Mouse (Mus musculus) liver, embryonic 13.5 days (tissue): ENCODE data around the gene Pdzk1ip1. TPM values are rescaled to one million over a fixed set of nuclear protein-coding genes. Genes with fewer than 3 reads are reported as not detected.
A peak's percentile ranks its signal among the peaks of the same experiment; 100 is the strongest.

ENCODE experiments used
- ATAC-seq: fragments of 200-750 bp; cut with Nextera tagmentation; 2 replicates; pipeline ENCODE4 v1.8.0; 2017; ENCODE audit warnings: low read depth, mild to moderate bottlenecking, moderate number of reproducible peaks, moderate library complexity
- DNase-seq: peaks from one replicate; pipeline ENCODE4 v3.0.0; 2022
- H3K27ac ChIP-seq: fragments of 300-500 bp; sonication (generic); 2 replicates; pipeline ENCODE4 v1.5.1; 2015; ENCODE audit warnings: moderate library complexity, mild to moderate bottlenecking, inconsistent platforms
- H3K27me3 ChIP-seq: fragments of 300-500 bp; sonication (generic); 2 replicates; pipeline ENCODE4 v1.6.1; 2015; ENCODE audit warnings: mild to moderate bottlenecking, inconsistent platforms
- H3K36me3 ChIP-seq: fragments of 300-500 bp; sonication (generic); 2 replicates; pipeline ENCODE4 v1.6.1; 2015; ENCODE audit warnings: mild to moderate bottlenecking, inconsistent platforms
- H3K4me1 ChIP-seq: fragments of 300-500 bp; sonication (generic); replicated peaks from 2 replicates; pipeline ENCODE4 v1.6.1; 2015; ENCODE audit warnings: inconsistent platforms
- H3K4me2 ChIP-seq: fragments of 300-500 bp; sonication (generic); 2 replicates; pipeline ENCODE4 v1.6.1; 2015; ENCODE audit warnings: inconsistent platforms, mild to moderate bottlenecking, moderate library complexity
- H3K4me3 ChIP-seq: fragments of 300-500 bp; sonication (generic); replicated peaks from 2 replicates; pipeline ENCODE4 v1.5.1; 2015; ENCODE audit warnings: mild to moderate bottlenecking, inconsistent platforms
- H3K9ac ChIP-seq: fragments of 300-500 bp; sonication (generic); 2 replicates; pipeline ENCODE4 v1.6.1; 2015; ENCODE audit warnings: mild to moderate bottlenecking, inconsistent platforms
- H3K9me3 ChIP-seq: fragments of 300-500 bp; sonication (generic); replicated peaks from 2 replicates; pipeline ENCODE4 v1.6.1; 2016; ENCODE audit warnings: inconsistent platforms
- WGBS: fragments of 180-500 bp; shearing (Covaris S2); methylation state at CpG from one replicate; pipeline ENCODE4 v1.1.7; 2015; ENCODE audit not compliant: insufficient replicate concordance; 5-methylcytosine and 5-hydroxymethylcytosine counted together
- polyA plus RNA-seq: library from polyadenylated mRNA; unstranded; fragments of >200 nt; fragmentation: Nextera tagmentation; extraction: Ambion mirVana; gene quantifications from 2 replicates; pipeline ENCODE4 v1.2.1, GENCODE M21; 2015

Pdzk1ip1 gene
- polyA plus RNA-seq, 1 experiment from 2014 or later: 23.7 TPM

- ATAC-seq: peak; percentile 6
- peaks cover 30% of the 10 kb centered on the region for H3K27me3 ChIP-seq
- DNase-seq: no peak
Measured at GRCm38 (mm10) chr4:115057674-115058316, 30.7 kb upstream of the Pdzk1ip1 start.

GRCm38 (mm10) chr4:115058317-115058761 lies 30.2 kb upstream of the Pdzk1ip1 start:
- peak overlapping the region; percentile 98 for H3K9ac ChIP-seq
- WGBS: under 1% methylated on average over 20 of the region's 20 CpGs
- peaks cover 51% of the 10 kb centered on the region for H3K4me1 ChIP-seq
- no peaks in the 10 kb centered on the region for H3K9me3 ChIP-seq
- ATAC-seq (no peak), DNase-seq (no peak)
- peak overlapping the region; percentile 74 for H3K4me3 ChIP-seq
- peak overlapping the region; percentile 99 for H3K4me2 ChIP-seq
- peak overlapping the region; percentile 99 for H3K27ac ChIP-seq
- H3K27me3 ChIP-seq: peaks cover 34% of the 10 kb centered on the region
- H3K36me3 ChIP-seq: peaks cover 23% of the 10 kb centered on the region

More at GRCm38 (mm10) chr4:115057674-115058316, 30.7 kb upstream of the Pdzk1ip1 start:
- WGBS: under 1% methylated on average over 33 of the region's 33 CpGs
- Histone ChIP-seq H3K27ac (peak overlapping the region; percentile 99), H3K4me3 (peak overlapping the region; percentile 74), H3K4me1 (peaks cover 50% of the 10 kb centered on the region), H3K9ac (peak overlapping the region; percentile 98), H3K36me3 (peaks cover 18% of the 10 kb centered on the region), H3K4me2 (peak overlapping the region; percentile 99), H3K9me3 (no peaks in the 10 kb centered on the region)

- DNase-seq (peak; percentile 70), ATAC-seq (peak; percentile 18)
- H3K4me2 ChIP-seq: peak overlapping the region; percentile 99
- no peaks in the 10 kb centered on the region for H3K9me3 ChIP-seq
- H3K27ac ChIP-seq: peak overlapping the region; percentile 99
- peaks cover 51% of the 10 kb centered on the region for H3K4me1 ChIP-seq
- peak overlapping the region; percentile 98 for H3K9ac ChIP-seq
- WGBS: 1% methylated on average over 23 of the region's 23 CpGs
- peak overlapping the region; percentile 74 for H3K4me3 ChIP-seq
- peaks cover 35% of the 10 kb centered on the region for H3K27me3 ChIP-seq
- peaks cover 30% of the 10 kb centered on the region for H3K36me3 ChIP-seq
Measured at GRCm38 (mm10) chr4:115058871-115059590, 29.5 kb upstream of the Pdzk1ip1 start.

GRCm38 (mm10) chr4:115059871-115060270 lies 28.6 kb upstream of the Pdzk1ip1 start:
- Histone ChIP-seq H3K4me1 (peaks cover 51% of the 10 kb centered on the region), H3K9me3 (no peaks in the 10 kb centered on the region), H3K4me2 (peak overlapping the region; percentile 99), H3K36me3 (peaks cover 39% of the 10 kb centered on the region), H3K27ac (peak overlapping the region; percentile 99), H3K9ac (peak overlapping the region; percentile 98), H3K4me3 (peak overlapping the region; percentile 74), H3K27me3 (peaks cover 41% of the 10 kb centered on the region)
- WGBS: 4% methylated on average over 12 of the region's 12 CpGs
- no peak for DNase-seq
- ATAC-seq: no peak

GRCm38 (mm10) chr4:115060753-115061152 lies 27.8 kb upstream of the Pdzk1ip1 start:
- Histone ChIP-seq H3K36me3 (peaks cover 48% of the 10 kb centered on the region), H3K4me1 (peaks cover 51% of the 10 kb centered on the region), H3K27ac (peak overlapping the region; percentile 99), H3K4me3 (peak overlapping the region; percentile 74), H3K9me3 (no peaks in the 10 kb centered on the region), H3K9ac (peak overlapping the region; percentile 98), H3K4me2 (peak overlapping the region; percentile 99), H3K27me3 (peaks cover 37% of the 10 kb centered on the region)
- DNase-seq (no peak), ATAC-seq (no peak)
- 15% methylated on average over 3 of the region's 3 CpGs for WGBS

- H3K27ac ChIP-seq: peak overlapping the region; percentile 81
Measured at GRCm38 (mm10) chr4:115062540-115062874, 26.0 kb upstream of the Pdzk1ip1 start.

GRCm38 (mm10) chr4:115062875-115063517 lies 25.5 kb upstream of the Pdzk1ip1 start:
- Histone ChIP-seq H3K9ac (peak overlapping the region; percentile 98), H3K27ac (peak overlapping the region; percentile 81), H3K9me3 (no peaks in the 10 kb centered on the region), H3K36me3 (peaks cover 70% of the 10 kb centered on the region), H3K4me1 (peaks cover 56% of the 10 kb centered on the region), H3K27me3 (peaks cover 37% of the 10 kb centered on the region), H3K4me3 (peak overlapping the region; percentile 74), H3K4me2 (peak overlapping the region; percentile 99)
- peak; percentile 68 for DNase-seq
- 0% methylated on average over 41 of the region's 58 CpGs for WGBS
- peak; percentile 50 for ATAC-seq

More at GRCm38 (mm10) chr4:115062540-115062874, 26.0 kb upstream of the Pdzk1ip1 start:
- Histone ChIP-seq H3K4me1 (peaks cover 56% of the 10 kb centered on the region), H3K4me3 (peak overlapping the region; percentile 74), H3K9me3 (no peaks in the 10 kb centered on the region), H3K27me3 (peaks cover 37% of the 10 kb centered on the region), H3K4me2 (peak overlapping the region; percentile 99), H3K9ac (peak overlapping the region; percentile 98), H3K36me3 (peaks cover 65% of the 10 kb centered on the region)
- ATAC-seq (peak; percentile 26), DNase-seq (no peak)
- WGBS: 0% methylated on average over 9 of the region's 9 CpGs

- Histone ChIP-seq H3K9me3 (no peaks in the 10 kb centered on the region), H3K27ac (peak overlapping the region; percentile 81), H3K4me1 (peaks cover 63% of the 10 kb centered on the region), H3K9ac (peak overlapping the region; percentile 98), H3K36me3 (peaks cover 77% of the 10 kb centered on the region), H3K4me3 (peak overlapping the region; percentile 74), H3K27me3 (peaks cover 37% of the 10 kb centered on the region), H3K4me2 (peak overlapping the region; percentile 99)
- 5% methylated on average over 31 of the region's 31 CpGs for WGBS
- no peak for ATAC-seq
- no peak for DNase-seq
Measured at GRCm38 (mm10) chr4:115063518-115064239, 24.8 kb upstream of the Pdzk1ip1 start.

GRCm38 (mm10) chr4:115071668-115072067 lies 16.8 kb upstream of the Pdzk1ip1 start:
- Histone ChIP-seq H3K36me3 (peaks cover 47% of the 10 kb centered on the region), H3K4me1 (peaks cover 73% of the 10 kb centered on the region), H3K4me3 (no peak overlapping the region), H3K27ac (peak overlapping the region; percentile 70; the same call in 1 of the 2 replicates), H3K9me3 (no peaks in the 10 kb centered on the region), H3K9ac (no peak overlapping the region), H3K27me3 (no peaks in the 10 kb centered on the region), H3K4me2 (no peak overlapping the region)
- ATAC-seq (peak; percentile 40), DNase-seq (no peak)
- WGBS: 13% methylated on average over 1 of the region's 1 CpGs

GRCm38 (mm10) chr4:115074789-115075188 lies 13.7 kb upstream of the Pdzk1ip1 start:
- peaks cover 61% of the 10 kb centered on the region for H3K4me1 ChIP-seq
- H3K9ac ChIP-seq: no peak overlapping the region
- no peak overlapping the region for H3K4me3 ChIP-seq
- no peak overlapping the region for H3K4me2 ChIP-seq
- no peak for ATAC-seq
- DNase-seq: no peak
- no peaks in the 10 kb centered on the region for H3K9me3 ChIP-seq
- H3K27ac ChIP-seq: peak overlapping the region; percentile 73
- no peaks in the 10 kb centered on the region for H3K27me3 ChIP-seq
- 60% methylated on average over 1 of the region's 1 CpGs for WGBS
- peaks cover 16% of the 10 kb centered on the region for H3K36me3 ChIP-seq
